Mouse (Mus musculus) intestine, postnatal 0 days (tissue): Measurements from ENCODE around the gene Zfp511. TPM values are rescaled to one million over a fixed set of nuclear protein-coding genes. Genes with fewer than 3 reads are reported as not detected.
A peak's percentile ranks its signal among the peaks of the same experiment; 100 is the strongest.

ENCODE experiments used
- ATAC-seq: fragments of 200-750 bp; cut with Nextera tagmentation; 2 replicates; pipeline ENCODE4 v1.8.0; 2017; ENCODE audit warnings: mild to moderate bottlenecking, moderate TSS enrichment, moderate library complexity
- H3K27ac ChIP-seq: fragments of 300-500 bp; sonication (generic); 2 replicates; pipeline ENCODE4 v1.5.1; 2014; ENCODE audit warnings: mild to moderate bottlenecking, low read depth, low read length, moderate library complexity
- H3K27me3 ChIP-seq: fragments of 300-500 bp; sonication (generic); replicated peaks from 2 replicates; pipeline ENCODE4 v1.6.1; 2014; ENCODE audit warnings: low read length, mixed read lengths; ENCODE audit not compliant: control insufficient read depth, insufficient read depth
- H3K36me3 ChIP-seq: fragments of 300-500 bp; sonication (generic); 2 replicates; pipeline ENCODE4 v1.6.1; 2014; ENCODE audit warnings: mild to moderate bottlenecking, moderate library complexity; ENCODE audit not compliant: control insufficient read depth, insufficient read depth
- H3K4me1 ChIP-seq: fragments of 300-500 bp; sonication (generic); replicated peaks from 2 replicates; pipeline ENCODE4 v1.6.1; 2014; ENCODE audit warnings: antibody characterized with exemption, low read length, mixed read lengths; ENCODE audit not compliant: control insufficient read depth, insufficient read depth
- H3K4me2 ChIP-seq: fragments of 300-500 bp; sonication (generic); replicated peaks from 2 replicates; pipeline ENCODE4 v1.6.1; 2014; ENCODE audit warnings: low read depth, mild to moderate bottlenecking, moderate library complexity
- H3K4me3 ChIP-seq: fragments of 300-500 bp; sonication (generic); 2 replicates; pipeline ENCODE4 v1.5.1; 2014; ENCODE audit warnings: low read depth, low read length
- H3K9ac ChIP-seq: fragments of 300-500 bp; sonication (generic); 2 replicates; pipeline ENCODE4 v1.6.1; 2014; ENCODE audit warnings: mild to moderate bottlenecking, low read depth, low read length
- H3K9me3 ChIP-seq: fragments of 300-500 bp; sonication (generic); 2 replicates; pipeline ENCODE4 v1.6.1; 2016; ENCODE audit warnings: mixed run types; ENCODE audit not compliant: control insufficient read depth
- CTCF ChIP-seq: sonication (generic); IDR thresholded peaks from 2 replicates; pipeline ENCODE4 v1.5.1; 2016; ENCODE audit warnings: low read depth, mild to moderate bottlenecking, control low read depth, antibody characterized with exemption, moderate library complexity
- WGBS: fragments of 180-500 bp; shearing (Covaris S2); extraction: QIAGEN DNeasy Blood & Tissue Kit; methylation state at CpG from one replicate; pipeline ENCODE4 v1.1.7; 2014; 5-methylcytosine and 5-hydroxymethylcytosine counted together
- microRNA-seq: library from miRNA; unstranded; fragments of <30 nt; microRNA quantifications from one replicate; pipeline ENCODE4, GENCODE M21; 2016
- polyA plus RNA-seq: library from polyadenylated mRNA; unstranded; fragments of >200 nt; fragmentation: Nextera tagmentation; extraction: Ambion mirVana; gene quantifications from 2 replicates; pipeline ENCODE4 v1.2.1, GENCODE M21; 2015

Zfp511 gene
- polyA plus RNA-seq, 1 experiment from 2014 or later, result 16.0 TPM

DNA sequence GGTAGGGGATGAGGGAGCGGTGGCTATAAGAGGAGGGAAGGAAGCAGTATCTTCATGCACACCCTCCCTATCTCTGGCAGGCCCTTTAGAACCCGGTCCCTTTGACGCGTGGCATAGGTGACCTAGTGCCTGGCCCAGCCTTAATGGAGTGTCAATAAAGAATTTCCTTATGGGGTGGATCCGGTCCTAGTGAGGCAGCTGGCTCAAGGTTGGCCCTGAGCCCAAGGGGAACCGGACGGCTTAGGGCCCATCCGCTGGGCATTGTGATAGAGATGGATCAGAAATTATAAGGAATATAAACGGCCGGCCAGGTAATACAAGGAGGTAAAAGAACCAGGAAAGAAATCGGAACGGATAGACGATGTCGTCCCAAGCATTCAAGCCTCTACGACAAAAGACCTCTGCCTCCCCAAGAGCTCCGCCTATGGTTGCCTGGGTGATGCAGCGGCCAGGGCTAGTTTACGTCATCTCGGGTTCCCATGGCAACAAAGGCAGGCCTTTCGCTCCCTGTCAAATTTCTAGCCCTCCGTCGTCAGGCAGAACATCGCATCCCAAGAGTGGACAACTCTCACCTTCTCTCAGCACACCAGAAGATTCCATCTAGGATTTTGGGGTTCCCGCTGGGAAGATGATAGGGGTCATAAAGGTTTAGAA is 44.4 kb downstream of the Zfp511 start:
- H3K9ac ChIP-seq, result no peak overlapping the region
- peak overlapping the region; percentile 14; the same call in 1 of the 2 replicates for H3K4me3 ChIP-seq
- H3K36me3 ChIP-seq, result no peaks in the 10 kb centered on the region
- TF ChIP-seq CTCF, result no peak
- H3K4me2 ChIP-seq, result peak overlapping the region; percentile 38
- H3K27ac ChIP-seq, result no peak overlapping the region
- H3K4me1 ChIP-seq, result no peaks in the 10 kb centered on the region
- no peaks in the 10 kb centered on the region for H3K9me3 ChIP-seq
- 4% methylated on average over 24 of the region's 24 CpGs for WGBS
- ATAC-seq, result peak; percentile 43; the same call in 1 of the 2 replicates
- H3K27me3 ChIP-seq, result peaks cover 39% of the 10 kb centered on the region

DNA sequence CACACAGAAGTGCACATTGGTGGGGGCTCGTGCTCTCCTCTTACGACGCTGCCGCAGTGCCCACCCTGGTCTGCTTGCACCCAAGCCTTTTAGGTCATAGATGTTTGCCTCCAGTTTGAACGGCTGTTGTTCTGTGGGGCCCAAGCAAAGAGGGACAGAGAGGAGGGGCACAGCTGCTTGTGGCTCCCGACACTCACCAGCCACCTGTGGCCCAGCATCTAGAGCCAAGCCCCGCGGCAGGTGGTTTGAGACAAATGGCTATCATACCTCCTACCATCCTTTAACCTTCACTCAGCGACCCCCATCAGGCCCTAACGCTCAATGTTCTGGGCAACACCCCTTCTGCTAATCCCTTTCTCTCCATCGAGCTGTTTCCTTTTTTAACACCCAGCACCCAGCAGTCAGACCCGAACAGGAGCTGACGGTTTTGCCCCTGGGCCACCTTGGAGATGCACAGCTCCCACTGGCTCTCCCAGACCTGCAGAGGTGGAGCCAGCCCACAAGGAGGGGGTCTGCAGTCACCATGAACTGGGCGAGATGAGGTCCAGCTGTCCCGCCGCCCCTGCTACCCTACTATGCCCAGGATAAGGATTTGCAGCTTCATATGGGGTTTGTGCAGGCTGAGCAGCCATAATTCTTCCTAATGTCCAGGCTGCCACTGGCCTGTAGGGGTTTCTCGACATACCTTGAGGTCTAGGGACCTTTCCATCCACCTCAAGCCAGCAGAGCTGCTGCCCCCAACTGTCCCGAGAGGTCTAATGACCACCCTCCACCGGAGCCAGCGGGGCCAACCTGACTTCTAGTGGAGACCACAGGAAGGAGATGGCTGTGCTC is 45.4 kb downstream of the Zfp511 start:
- H3K9me3 ChIP-seq, result no peaks in the 10 kb centered on the region
- H3K4me1 ChIP-seq, result no peaks in the 10 kb centered on the region
- H3K27ac ChIP-seq, result no peak overlapping the region
- no peak for TF ChIP-seq CTCF
- H3K4me2 ChIP-seq, result no peak overlapping the region
- 29% methylated on average over 20 of the region's 20 CpGs for WGBS
- no peak overlapping the region for H3K4me3 ChIP-seq
- no peak overlapping the region for H3K9ac ChIP-seq
- no peaks in the 10 kb centered on the region for H3K36me3 ChIP-seq
- ATAC-seq, result no peak
- H3K27me3 ChIP-seq, result peaks cover 39% of the 10 kb centered on the region

DNA sequence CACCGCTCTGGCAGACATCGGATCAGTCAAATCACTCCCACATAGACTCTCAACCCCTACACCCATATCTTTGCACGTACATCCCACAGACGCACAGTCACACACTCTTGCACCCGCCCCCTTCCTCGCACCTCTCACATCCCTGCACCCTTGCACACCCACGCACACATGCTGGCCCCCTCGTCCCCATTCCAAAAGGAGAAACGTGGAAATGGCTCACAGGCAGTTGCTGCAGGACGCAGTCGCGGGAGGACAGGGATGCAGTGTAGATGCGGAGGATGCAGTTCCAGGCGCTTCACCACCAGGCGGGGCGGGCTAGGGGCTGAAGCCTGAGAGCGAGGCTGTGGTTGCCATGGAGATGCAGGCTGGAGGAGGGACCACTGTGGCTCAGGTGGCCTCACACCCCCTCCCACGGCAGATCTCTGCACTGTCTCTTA is 46.1 kb downstream of the Zfp511 start, which contains the start of gene Caly:
TSS of gene Caly (minus strand) at position 307 of the 437 bp plus-strand sequence.
- no peak within 1 kb of the TSS for H3K4me2 ChIP-seq
- H3K4me1 ChIP-seq, result no peaks in the 10 kb centered on the region
- H3K9ac ChIP-seq, result no peak within 1 kb of the TSS
- peak; percentile 73 for TF ChIP-seq CTCF
- peaks cover 39% of the 10 kb centered on the region for H3K27me3 ChIP-seq
- 7% methylated on average over 18 of the region's 18 CpGs for WGBS
- no peak within 1 kb of the TSS for H3K27ac ChIP-seq
- ATAC-seq, result peak; percentile 51; the same call in 1 of the 2 replicates
- no peak within 1 kb of the TSS for H3K4me3 ChIP-seq
- H3K36me3 ChIP-seq, result no peaks in the 10 kb centered on the region
- H3K9me3 ChIP-seq, result no peaks in the 10 kb centered on the region

Small RNA genes lying within 50 kb of the gene (microRNA-seq; reads per million reads assigned to microRNA genes)
- not detected for gene Mir7062

Other genes with a start within 250 kb of the Zfp511 start
- gene Adgra1, start 202.2 kb upstream of the Zfp511 start, polyA plus RNA-seq, result 0.08 and 0.51 TPM in 2 replicates
- 0.08 and 0.23 TPM in 2 replicates for gene Kndc1, start 141.7 kb upstream of the Zfp511 start, polyA plus RNA-seq
- not detected in 2 replicates for gene Utf1, start 92.6 kb upstream of the Zfp511 start, polyA plus RNA-seq
- gene 6430531B16Rik, start 57.6 kb upstream of the Zfp511 start, polyA plus RNA-seq, result 0.16 TPM in 1 of 2 replicates, not detected in the other
- 0.29 and 0.52 TPM in 2 replicates for gene Adam8, start 43.8 kb upstream of the Zfp511 start, polyA plus RNA-seq
- gene Tubgcp2, start 278 bp downstream of the Zfp511 start, polyA plus RNA-seq, result 12.3 and 13.0 TPM in 2 replicates
- not detected in 2 replicates for gene Msx3, start 12.7 kb downstream of the Zfp511 start, polyA plus RNA-seq
- gene Caly, start 46.2 kb downstream of the Zfp511 start, polyA plus RNA-seq, result 3.7 and 3.9 TPM in 2 replicates
- 4,234 and 4,267 TPM in 2 replicates for gene Prap1, start 57.0 kb downstream of the Zfp511 start, polyA plus RNA-seq
- 138 and 139 TPM in 2 replicates for gene Fuom, start 66.0 kb downstream of the Zfp511 start, polyA plus RNA-seq
- 25.8 and 28.5 TPM in 2 replicates for gene Paox, start 79.4 kb downstream of the Zfp511 start, polyA plus RNA-seq
- 153 and 161 TPM in 2 replicates for gene Echs1, start 80.1 kb downstream of the Zfp511 start, polyA plus RNA-seq
- 15.7 and 17.1 TPM in 2 replicates for gene Mtg1, start 101.2 kb downstream of the Zfp511 start, polyA plus RNA-seq
- 0.92 and 0.99 TPM in 2 replicates for gene Sprn, start 118.5 kb downstream of the Zfp511 start, polyA plus RNA-seq
- gene Olfr522, start 128.4 kb downstream of the Zfp511 start, polyA plus RNA-seq, result not detected in 2 replicates
- gene Olfr523, start 136.8 kb downstream of the Zfp511 start, polyA plus RNA-seq, result not detected in 2 replicates
- gene Olfr524, start 169.6 kb downstream of the Zfp511 start, polyA plus RNA-seq, result not detected in 2 replicates
- gene Cd163l1, start 181.9 kb downstream of the Zfp511 start, polyA plus RNA-seq, result 0.16 and 0.22 TPM in 2 replicates
- gene 5830411N06Rik, start 210.9 kb downstream of the Zfp511 start, polyA plus RNA-seq, result not detected in 2 replicates